Mouse (Mus musculus): ENCODE measurements around the gene Slc9a5.

Slc9a5 gene

GRCm38 (mm10) chr8:105348450-105349095 is at the start of gene Slc9a5:
Gene Slc9a5 (plus strand): TSS chr8:105348843.
- DNase-seq (ENCODE audit: low spot score in 2 of 2): peak; percentile 34 to 42

GRCm38 (mm10) chr8:105299962-105300361 is 48.7 kb upstream of the Slc9a5 start:
- DNase-seq (ENCODE audit: low spot score in 2 of 2): peak; percentile 77 to 87

GRCm38 (mm10) chr8:105303396-105303795 is 45.2 kb upstream of the Slc9a5 start:
- no peak for DNase-seq (ENCODE audit: low spot score in 2 of 2)

GRCm38 (mm10) chr8:105303874-105304273 is 44.8 kb upstream of the Slc9a5 start:
- no peak for DNase-seq (ENCODE audit: low spot score in 2 of 2)

- DNase-seq (ENCODE audit: low spot score in 2 of 2): peak in 1 of 2 experiments; percentile 40
Measured at GRCm38 (mm10) chr8:105304325-105305210, 44.1 kb upstream of the Slc9a5 start.

- DNase-seq (ENCODE audit: low spot score in 2 of 2): peak; percentile 64 to 66
Measured at GRCm38 (mm10) chr8:105305211-105306145, 43.2 kb upstream of the Slc9a5 start, which contains the start of gene Elmo3. Gene Elmo3 (plus strand): TSS chr8:105305601.

- DNase-seq (ENCODE audit: low spot score in 2 of 2): no peak
Measured at GRCm38 (mm10) chr8:105306146-105306691, 42.4 kb upstream of the Slc9a5 start.

- DNase-seq (ENCODE audit: low spot score in 2 of 2): no peak
Measured at GRCm38 (mm10) chr8:105307670-105308069, 41.0 kb upstream of the Slc9a5 start.

GRCm38 (mm10) chr8:105308428-105308827 is 40.2 kb upstream of the Slc9a5 start:
- DNase-seq (ENCODE audit: low spot score in 2 of 2): no peak

- no peak for DNase-seq (ENCODE audit: low spot score in 2 of 2)
Measured at GRCm38 (mm10) chr8:105309142-105309847, 39.3 kb upstream of the Slc9a5 start.

- no peak for DNase-seq (ENCODE audit: low spot score in 2 of 2)
Measured at GRCm38 (mm10) chr8:105310118-105310517, 38.5 kb upstream of the Slc9a5 start.

- no peak for DNase-seq (ENCODE audit: low spot score in 2 of 2)
Measured at GRCm38 (mm10) chr8:105311718-105312117, 36.9 kb upstream of the Slc9a5 start.

- no peak for DNase-seq (ENCODE audit: low spot score in 2 of 2)
Measured at GRCm38 (mm10) chr8:105312891-105313481, 35.7 kb upstream of the Slc9a5 start.

- DNase-seq (ENCODE audit: low spot score in 2 of 2): no peak
Measured at GRCm38 (mm10) chr8:105313622-105314402, 34.8 kb upstream of the Slc9a5 start.

- DNase-seq (ENCODE audit: low spot score in 2 of 2): no peak
Measured at GRCm38 (mm10) chr8:105315073-105315769, 33.4 kb upstream of the Slc9a5 start.

GRCm38 (mm10) chr8:105317941-105318340 is 30.7 kb upstream of the Slc9a5 start:
- no peak for DNase-seq (ENCODE audit: low spot score in 2 of 2)

GRCm38 (mm10) chr8:105318662-105319190 is 29.9 kb upstream of the Slc9a5 start:
- no peak for DNase-seq (ENCODE audit: low spot score in 2 of 2)

GRCm38 (mm10) chr8:105323183-105323582 is 25.5 kb upstream of the Slc9a5 start:
- peak; percentile 58 to 59 for DNase-seq (ENCODE audit: low spot score in 2 of 2)

- DNase-seq (ENCODE audit: low spot score in 2 of 2): no peak
Measured at GRCm38 (mm10) chr8:105325641-105326093, 23.0 kb upstream of the Slc9a5 start.
